Mouse (Mus musculus): ENCODE measurements around the gene Mfsd2a.
"Not testable (repeated sequence)": the region's sequence is repeated elsewhere in the genome, so short reads cannot be mapped to it uniquely, and the experiment has no call there.

Gene Mfsd2a

GRCm38 (mm10) chr4:122961100-122961567 is at the start of gene Mfsd2a:
Gene Mfsd2a, minus strand, starts transcription at chr4:122961188.
- peak; percentile 28 to 36 for DNase-seq

GRCm38 (mm10) chr4:123005054-123005966 is 44.3 kb upstream of the Mfsd2a start:
- no peak for DNase-seq

GRCm38 (mm10) chr4:123000617-123001342 is 39.8 kb upstream of the Mfsd2a start:
- no peak for DNase-seq

- no peak for DNase-seq
These were observed 39.1 kb upstream of the Mfsd2a start for GRCm38 (mm10) chr4:123000130-123000529.

GRCm38 (mm10) chr4:122999263-122999691 is 38.3 kb upstream of the Mfsd2a start:
- DNase-seq = no peak

GRCm38 (mm10) chr4:122998537-122999262 is 37.7 kb upstream of the Mfsd2a start:
- DNase-seq = no peak

GRCm38 (mm10) chr4:122996618-122997381 is 35.8 kb upstream of the Mfsd2a start:
- DNase-seq = peak in 1 of 2 experiments; percentile 7

GRCm38 (mm10) chr4:122996221-122996617 is 35.2 kb upstream of the Mfsd2a start:
- DNase-seq = peak; percentile 17 to 31

GRCm38 (mm10) chr4:122995404-122996220 is 34.6 kb upstream of the Mfsd2a start, which contains the start of gene Mycl:
Gene Mycl, plus strand, starts transcription at chr4:122995652.
- DNase-seq = peak; percentile 71 to 72

GRCm38 (mm10) chr4:122992276-122992675 is 31.3 kb upstream of the Mfsd2a start:
- DNase-seq = no peak

GRCm38 (mm10) chr4:122991177-122991576 is 30.2 kb upstream of the Mfsd2a start:
- DNase-seq = no peak

- DNase-seq = not testable (repeated sequence)
These were observed 27.0 kb upstream of the Mfsd2a start for GRCm38 (mm10) chr4:122988004-122988403.

- no peak for DNase-seq
These were observed 26.4 kb upstream of the Mfsd2a start for GRCm38 (mm10) chr4:122987421-122987820.

- peak in 1 of 2 experiments; percentile 43 for DNase-seq
These were observed 24.1 kb upstream of the Mfsd2a start for GRCm38 (mm10) chr4:122985110-122985509.

GRCm38 (mm10) chr4:122983486-122984261 is 22.7 kb upstream of the Mfsd2a start:
- DNase-seq = peak; percentile 28 to 48

- no peak for DNase-seq
These were observed 21.5 kb upstream of the Mfsd2a start for GRCm38 (mm10) chr4:122982537-122982936.

GRCm38 (mm10) chr4:122981930-122982329 is 20.9 kb upstream of the Mfsd2a start:
- no peak for DNase-seq

- no peak for DNase-seq
These were observed 20.2 kb upstream of the Mfsd2a start for GRCm38 (mm10) chr4:122981238-122981637.

- DNase-seq = no peak
These were observed 19.7 kb upstream of the Mfsd2a start for GRCm38 (mm10) chr4:122980684-122981083.

GRCm38 (mm10) chr4:122979826-122980225 is 18.8 kb upstream of the Mfsd2a start:
- no peak for DNase-seq

Measured in thymus, adult 18-20 months (tissue).